Mouse (Mus musculus): ENCODE measurements around the gene Bpgm.
A peak's percentile ranks its signal among the peaks of the same experiment; 100 is the strongest.

DNA sequence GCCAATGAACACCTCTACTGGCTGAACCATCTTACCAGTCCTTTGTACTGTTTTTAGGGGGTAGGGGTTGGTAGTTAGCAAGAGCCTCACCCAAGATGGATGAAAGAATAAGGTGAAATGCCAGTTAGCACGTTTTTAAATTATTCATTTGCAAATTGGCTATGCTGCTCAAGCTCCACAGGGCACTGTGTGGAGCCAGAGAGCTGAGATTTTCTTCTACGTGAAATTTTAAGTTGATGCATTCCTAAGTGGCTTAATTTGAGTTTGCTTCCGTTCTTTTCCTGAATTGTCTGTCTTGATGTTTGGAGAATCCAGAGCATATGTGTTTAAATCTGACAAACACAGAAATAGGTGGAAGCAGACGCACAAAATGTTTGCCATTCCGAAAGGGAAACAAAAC, 38.6 kb downstream of the Bpgm start:
- TF ChIP-seq EP300 (optimal IDR thresholded peaks at IDR 0.05): no peak
- peak; percentile 76 for TF ChIP-seq CTCF (IDR thresholded peaks at IDR 0.05; ENCODE audit: low read depth)

All from stomach, postnatal 0 days (tissue).